Mouse (Mus musculus): ENCODE data around the gene Phf6. TPM values are rescaled to one million over a fixed set of nuclear protein-coding genes. Genes with fewer than 3 reads are reported as not detected.
"Not testable (repeated sequence)": the region's sequence is repeated elsewhere in the genome, so short reads cannot be mapped to it uniquely, and the experiment has no call there.

Gene Phf6
- total RNA-seq, 1 experiment from 2014 or later: 17.5 TPM

- no peak for DNase-seq
Measured at GRCm38 (mm10) chrX:52978576-52978975, 66.5 kb downstream of the Phf6 start.

- no peak for DNase-seq
Measured at GRCm38 (mm10) chrX:52981378-52981777, 69.3 kb downstream of the Phf6 start.

GRCm38 (mm10) chrX:52987905-52988783 lies 76.1 kb downstream of the Phf6 start, which contains the start of gene Hprt:
Hprt (plus strand) TSS chrX:52988137.
- DNase-seq: peak; percentile 93

GRCm38 (mm10) chrX:52994726-52995125 lies 82.7 kb downstream of the Phf6 start:
- not testable (repeated sequence) for DNase-seq

- DNase-seq: not testable (repeated sequence)
Measured at GRCm38 (mm10) chrX:53004887-53005286, 92.8 kb downstream of the Phf6 start.

- DNase-seq: no peak
Measured at GRCm38 (mm10) chrX:53006062-53006461, 94.0 kb downstream of the Phf6 start.

Other genes starting within 250 kb of the Phf6 start
- gene Ccdc160, start 121.1 kb upstream of the Phf6 start, total RNA-seq (2021): 15.5 and 18.1 TPM in 2 replicates
- 85.7 and 90.5 TPM in 2 replicates for gene Hprt, start 75.9 kb downstream of the Phf6 start, total RNA-seq (2021)